Mouse (Mus musculus) liver, embryonic 16.5 days (tissue): Measurements from ENCODE around the gene Slc25a40. TPM values are rescaled to one million over a fixed set of nuclear protein-coding genes. Genes with fewer than 3 reads are reported as not detected.

ENCODE experiments used
- ATAC-seq: fragments of 200-750 bp; cut with Nextera tagmentation; 2 replicates; pipeline ENCODE4 v1.8.0; 2017; ENCODE audit warnings: low read depth, mild to moderate bottlenecking, moderate number of reproducible peaks, moderate library complexity
- H3K27ac ChIP-seq: fragments of 300-500 bp; sonication (generic); 2 replicates; pipeline ENCODE4 v1.5.1; 2014; ENCODE audit warnings: mild to moderate bottlenecking, low read length
- H3K27me3 ChIP-seq: fragments of 300-500 bp; sonication (generic); 2 replicates; pipeline ENCODE4 v1.6.1; 2014; ENCODE audit warnings: low read depth, low read length, mixed read lengths; ENCODE audit not compliant: control insufficient read depth, insufficient read depth
- H3K36me3 ChIP-seq: fragments of 300-500 bp; sonication (generic); 2 replicates; pipeline ENCODE4 v1.6.1; 2014; ENCODE audit warnings: mild to moderate bottlenecking; ENCODE audit not compliant: control insufficient read depth, insufficient read depth
- H3K4me1 ChIP-seq: fragments of 300-500 bp; sonication (generic); 2 replicates; pipeline ENCODE4 v1.6.1; 2014; ENCODE audit warnings: low read depth, low read length, mixed read lengths; ENCODE audit not compliant: control insufficient read depth
- H3K4me2 ChIP-seq: fragments of 300-500 bp; sonication (generic); 2 replicates; pipeline ENCODE4 v1.6.1; 2014; ENCODE audit warnings: low read depth, low read length, mixed read lengths
- H3K4me3 ChIP-seq: fragments of 300-500 bp; sonication (generic); 2 replicates; pipeline ENCODE4 v1.5.1; 2014; ENCODE audit warnings: low read depth, mild to moderate bottlenecking, low read length
- H3K9ac ChIP-seq: fragments of 300-500 bp; sonication (generic); 2 replicates; pipeline ENCODE4 v1.6.1; 2014; ENCODE audit warnings: low read depth, low read length
- H3K9me3 ChIP-seq: fragments of 300-500 bp; sonication (generic); replicated peaks from 2 replicates; pipeline ENCODE4 v1.6.1; 2016; ENCODE audit warnings: low read length; ENCODE audit not compliant: control insufficient read depth
- WGBS: fragments of 180-500 bp; shearing (Covaris S2); extraction: QIAGEN DNeasy Blood & Tissue Kit; methylation state at CpG from one replicate; pipeline ENCODE4 v1.1.7; 2014; ENCODE audit not compliant: insufficient replicate concordance; 5-methylcytosine and 5-hydroxymethylcytosine counted together
- polyA plus RNA-seq: library from polyadenylated mRNA; unstranded; fragments of >200 nt; fragmentation: Nextera tagmentation; extraction: Ambion mirVana; gene quantifications from 2 replicates; pipeline ENCODE4 v1.2.1, GENCODE M21; 2015

Gene Slc25a40
- polyA plus RNA-seq, 1 experiment from 2014 or later, result 3.0 TPM

DNA sequence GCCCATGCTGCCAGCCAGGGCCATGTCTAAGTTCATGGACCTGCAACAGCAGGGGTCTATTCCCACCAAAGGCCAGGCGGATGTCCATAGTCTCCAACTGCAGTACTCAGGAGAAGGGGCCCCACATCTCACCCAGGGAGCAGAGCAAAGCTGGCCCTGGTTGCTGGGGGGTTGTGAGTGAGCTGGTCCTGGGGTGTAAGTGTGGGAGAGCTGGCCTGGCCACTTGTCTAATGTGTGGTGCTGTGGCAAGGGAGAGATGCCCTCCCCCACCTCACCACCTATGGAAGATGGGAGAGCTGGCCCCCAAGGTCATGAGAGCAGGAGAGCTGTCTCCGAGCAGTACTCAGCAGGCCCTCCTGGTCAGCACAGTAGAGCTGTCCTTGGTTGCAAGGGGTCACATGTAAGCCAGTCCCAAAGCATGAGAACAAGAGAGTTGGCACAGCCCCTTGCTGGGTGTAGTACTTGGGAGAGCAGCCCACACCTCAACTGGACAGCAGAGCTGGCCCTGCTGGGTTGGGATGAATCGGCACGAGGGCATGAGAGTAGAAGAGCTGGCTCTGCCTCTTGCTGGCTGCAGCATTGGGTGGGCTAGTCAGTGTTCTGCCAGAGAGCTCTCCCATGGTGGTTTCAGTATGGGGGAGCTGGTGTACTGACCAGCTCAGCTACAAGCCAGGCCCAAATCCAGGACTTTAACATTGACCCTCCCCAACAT lies 65.5 kb downstream of the Slc25a40 start:
- Histone ChIP-seq H3K27ac (no peak overlapping the region), H3K36me3 (no peaks in the 10 kb centered on the region), H3K4me2 (no peak overlapping the region), H3K4me1 (no peaks in the 10 kb centered on the region), H3K9me3 (no peaks in the 10 kb centered on the region), H3K27me3 (no peaks in the 10 kb centered on the region), H3K9ac (no peak overlapping the region), H3K4me3 (no peak overlapping the region)
- WGBS, result 53% methylated on average over 4 of the region's 4 CpGs
- no peak for ATAC-seq

DNA sequence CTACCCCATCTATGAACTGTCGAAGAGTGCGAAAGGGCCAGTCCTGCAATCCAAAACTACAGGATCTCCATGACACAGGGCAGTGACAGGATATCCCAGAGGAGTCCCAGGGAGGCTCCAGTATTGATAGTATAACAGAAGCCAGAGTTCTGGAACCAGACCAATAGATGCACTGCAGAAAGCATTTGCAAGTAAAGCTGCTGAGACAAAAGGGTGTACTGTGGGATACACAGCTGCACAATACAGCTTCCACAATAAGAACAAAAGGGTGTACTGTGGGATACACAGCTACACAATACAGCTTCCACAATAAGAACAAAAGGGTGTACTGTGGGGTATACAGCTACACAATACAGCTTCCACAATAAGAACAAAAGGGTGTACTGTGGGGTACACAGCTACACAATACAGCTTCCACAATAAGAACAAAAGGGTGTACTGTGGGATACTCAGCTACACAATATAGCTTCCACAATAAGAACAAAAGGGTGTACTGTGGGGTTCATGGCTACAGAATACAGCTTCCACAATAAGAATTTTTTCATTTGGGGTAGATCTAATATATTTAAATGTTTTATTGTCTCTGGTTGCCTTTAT lies 66.1 kb downstream of the Slc25a40 start:
- Histone ChIP-seq H3K27me3 (no peaks in the 10 kb centered on the region), H3K4me3 (no peak overlapping the region), H3K27ac (no peak overlapping the region), H3K4me1 (no peaks in the 10 kb centered on the region), H3K4me2 (no peak overlapping the region), H3K9ac (no peak overlapping the region), H3K36me3 (no peaks in the 10 kb centered on the region), H3K9me3 (no peaks in the 10 kb centered on the region)
- WGBS, result 71% methylated on average over 2 of the region's 2 CpGs
- ATAC-seq, result no peak

DNA sequence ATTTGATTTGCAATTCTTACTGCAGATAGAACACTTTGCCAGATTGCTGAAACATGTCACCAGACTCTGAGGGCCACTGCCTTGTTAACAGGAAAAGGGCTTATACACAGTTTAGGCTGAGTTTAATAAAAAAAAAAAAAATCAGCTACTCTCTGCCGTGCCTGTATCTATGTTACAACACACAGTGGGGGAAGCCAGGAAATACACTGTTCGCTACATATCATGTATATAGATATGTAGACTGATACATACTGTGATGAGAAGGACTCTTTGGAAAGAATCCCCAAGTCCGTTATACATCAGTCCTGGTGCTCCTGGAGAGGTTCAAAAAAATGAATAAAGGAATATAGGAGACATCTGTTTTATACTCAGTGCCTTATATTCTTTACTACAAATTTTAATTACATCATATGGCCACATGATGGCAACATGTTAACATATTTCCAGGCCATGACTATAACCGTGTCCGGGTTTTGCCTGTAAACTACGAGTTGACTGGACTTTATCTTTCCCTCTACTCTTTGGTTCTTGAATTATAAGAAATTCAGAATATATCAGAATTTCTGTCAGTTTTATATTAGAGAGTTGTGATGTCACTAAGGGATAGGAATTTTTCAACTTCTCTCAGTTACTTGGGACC lies 66.9 kb downstream of the Slc25a40 start:
- Histone ChIP-seq H3K27ac (no peak overlapping the region), H3K36me3 (no peaks in the 10 kb centered on the region), H3K4me2 (no peak overlapping the region), H3K9me3 (no peaks in the 10 kb centered on the region), H3K4me1 (no peaks in the 10 kb centered on the region), H3K4me3 (no peak overlapping the region), H3K9ac (no peak overlapping the region), H3K27me3 (no peaks in the 10 kb centered on the region)
- ATAC-seq, result no peak
- 30% methylated on average over 6 of the region's 6 CpGs for WGBS

DNA sequence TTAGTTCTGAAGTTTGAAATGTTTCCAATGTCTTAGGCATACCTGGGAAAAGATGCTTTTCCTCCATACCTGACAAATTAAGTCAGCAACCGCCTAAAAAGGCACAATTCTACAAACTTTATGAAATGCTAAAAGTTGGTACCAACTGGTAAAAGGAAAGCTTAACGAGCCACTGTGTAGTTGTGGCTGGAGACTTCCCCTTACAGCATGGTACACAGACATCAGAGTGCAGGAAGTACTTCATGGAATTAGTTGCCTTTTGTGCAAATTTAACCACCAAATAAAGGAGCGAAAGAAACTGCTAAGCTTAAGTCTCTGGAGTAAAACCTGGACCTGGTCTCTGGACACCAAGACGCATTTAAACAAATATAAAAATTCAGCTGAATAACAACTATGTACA lies 69.1 kb downstream of the Slc25a40 start:
- Histone ChIP-seq H3K27ac (no peak overlapping the region), H3K4me3 (no peak overlapping the region), H3K9me3 (no peaks in the 10 kb centered on the region), H3K4me1 (no peaks in the 10 kb centered on the region), H3K27me3 (no peaks in the 10 kb centered on the region), H3K9ac (no peak overlapping the region), H3K4me2 (no peak overlapping the region), H3K36me3 (no peaks in the 10 kb centered on the region)
- no peak for ATAC-seq
- 40% methylated on average over 4 of the region's 4 CpGs for WGBS

Other genes with a start within 250 kb of the Slc25a40 start
- 0.19 and 0.40 TPM in 2 replicates for gene Adam22, start 54.7 kb upstream of the Slc25a40 start, polyA plus RNA-seq
- 22.6 and 25.6 TPM in 2 replicates for gene Dbf4, start 134 bp upstream of the Slc25a40 start, polyA plus RNA-seq
- 0.04 and 0.12 TPM in 2 replicates for gene Rundc3b, start 200.1 kb downstream of the Slc25a40 start, polyA plus RNA-seq
- 0.81 and 0.84 TPM in 2 replicates for gene Abcb1a, start 237.2 kb downstream of the Slc25a40 start, polyA plus RNA-seq